Mouse (Mus musculus): ENCODE data around the gene Rhof. TPM values are rescaled to one million over a fixed set of nuclear protein-coding genes. Genes with fewer than 3 reads are reported as not detected.

The Rhof gene
- polyA plus RNA-seq, 1 experiment from 2014 or later = 16.7 TPM

DNA sequence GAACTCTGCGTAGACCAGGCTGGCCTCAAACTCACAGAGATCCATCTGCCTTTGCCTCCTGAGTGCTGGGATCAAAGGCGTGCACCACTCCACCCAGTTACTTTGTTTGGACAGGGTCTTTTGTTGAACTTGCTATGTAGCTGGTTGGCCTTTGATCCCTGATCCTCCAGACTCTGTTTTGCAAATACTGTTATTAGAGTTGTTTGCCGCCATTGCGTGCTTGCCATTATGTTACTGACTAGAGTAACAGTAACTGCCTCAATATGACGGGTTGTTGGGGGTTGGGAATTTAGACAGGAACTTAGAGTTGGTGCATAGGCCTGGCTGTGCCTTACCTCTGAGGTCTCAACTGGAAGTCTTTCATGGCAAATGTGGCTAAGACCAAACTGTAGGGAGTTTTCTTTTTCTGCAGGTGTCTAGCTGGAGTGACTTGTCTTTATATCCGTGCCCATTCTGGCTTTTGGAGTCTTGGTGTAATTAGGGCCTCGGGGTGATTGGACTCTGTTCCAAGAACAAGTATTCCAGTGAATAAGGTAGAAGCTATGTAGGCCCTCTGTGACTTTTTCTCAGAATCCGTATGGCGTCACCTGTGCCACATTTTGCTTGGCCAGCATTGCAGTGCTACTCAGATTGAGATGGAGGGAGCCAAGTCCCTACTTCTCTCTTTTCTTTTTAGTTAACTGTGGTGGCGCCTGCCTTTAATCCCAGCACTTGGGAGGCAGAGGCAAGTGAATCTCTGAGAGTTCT, 41.8 kb downstream of the Rhof start:
- H3K4me3 ChIP-seq = no peak overlapping the region
- no peak overlapping the region for H3K4me2 ChIP-seq
- WGBS = 85% methylated on average over 10 of the region's 10 CpGs
- no peaks in the 10 kb centered on the region for H3K27me3 ChIP-seq
- no peaks in the 10 kb centered on the region for H3K4me1 ChIP-seq (replicated peaks)
- H3K36me3 ChIP-seq = no peaks in the 10 kb centered on the region
- no peak overlapping the region for H3K9ac ChIP-seq
- no peak for ATAC-seq (ENCODE audit: low FRiP score, low read depth)
- H3K9me3 ChIP-seq = no peaks in the 10 kb centered on the region
- H3K27ac ChIP-seq (replicated peaks) = no peak overlapping the region

DNA sequence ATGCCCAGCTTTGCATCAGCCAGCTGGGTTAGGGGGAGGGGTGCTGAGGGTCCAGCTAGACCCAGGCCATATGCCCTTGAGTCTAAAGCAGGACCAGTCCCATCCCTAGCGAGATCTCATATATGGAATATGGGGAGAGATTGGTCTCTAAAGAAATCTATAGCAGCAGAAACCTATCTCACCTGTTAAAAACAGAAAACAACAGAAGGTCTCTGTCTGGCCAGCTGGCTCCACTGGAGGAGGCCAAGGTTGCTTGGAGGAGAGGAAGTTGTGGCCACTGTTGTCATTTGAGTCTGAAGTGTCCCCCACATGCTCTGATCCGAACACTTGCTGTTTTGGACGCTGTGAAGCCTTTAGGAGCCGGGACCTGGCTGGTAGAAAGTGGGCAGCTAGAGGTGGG, 43.7 kb downstream of the Rhof start:
- H3K4me3 ChIP-seq = no peak overlapping the region
- no peak for ATAC-seq (ENCODE audit: low FRiP score, low read depth)
- H3K9me3 ChIP-seq = no peaks in the 10 kb centered on the region
- H3K27me3 ChIP-seq = no peaks in the 10 kb centered on the region
- H3K9ac ChIP-seq = no peak overlapping the region
- no peak overlapping the region for H3K27ac ChIP-seq (replicated peaks)
- H3K36me3 ChIP-seq = no peaks in the 10 kb centered on the region
- H3K4me2 ChIP-seq = no peak overlapping the region
- no peaks in the 10 kb centered on the region for H3K4me1 ChIP-seq (replicated peaks)
- WGBS = 92% methylated on average over 4 of the region's 4 CpGs

DNA sequence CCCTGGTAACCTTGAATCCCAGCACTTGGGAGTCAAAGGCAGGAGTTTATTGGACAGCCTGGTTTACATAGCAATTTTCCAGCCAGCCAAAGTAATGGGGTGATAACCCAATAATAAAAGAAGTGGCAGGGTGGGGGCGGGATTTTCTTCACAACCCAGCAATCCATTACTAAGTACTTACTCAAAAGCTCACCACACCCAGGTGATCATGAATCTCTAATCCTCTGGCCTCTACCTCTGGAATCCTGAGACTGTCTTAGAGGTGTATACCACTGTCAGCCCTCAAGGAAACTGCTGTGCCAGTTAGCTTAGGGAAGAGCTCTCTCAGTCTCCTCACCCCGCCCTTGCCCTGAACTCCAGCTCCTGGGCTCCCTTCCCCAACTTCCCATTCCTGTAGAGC, 46.0 kb downstream of the Rhof start:
- H3K4me2 ChIP-seq = no peak overlapping the region
- 82% methylated on average over 2 of the region's 2 CpGs for WGBS
- no peak for ATAC-seq (ENCODE audit: low FRiP score, low read depth)
- no peaks in the 10 kb centered on the region for H3K36me3 ChIP-seq
- no peaks in the 10 kb centered on the region for H3K4me1 ChIP-seq (replicated peaks)
- no peak overlapping the region for H3K4me3 ChIP-seq
- H3K27ac ChIP-seq (replicated peaks) = no peak overlapping the region
- H3K9me3 ChIP-seq = no peaks in the 10 kb centered on the region
- H3K9ac ChIP-seq = no peak overlapping the region
- H3K27me3 ChIP-seq = no peaks in the 10 kb centered on the region

GRCm38 (mm10) chr5:123083340-123084050, 49.0 kb downstream of the Rhof start:
- Histone ChIP-seq H3K27ac (replicated peaks) (no peak overlapping the region), H3K9me3 (no peaks in the 10 kb centered on the region), H3K36me3 (no peaks in the 10 kb centered on the region), H3K9ac (no peak overlapping the region), H3K4me2 (no peak overlapping the region), H3K4me3 (no peak overlapping the region), H3K27me3 (no peaks in the 10 kb centered on the region), H3K4me1 (replicated peaks) (peaks cover 5% of the 10 kb centered on the region; the same call in 1 of the 2 replicates)
- 70% methylated on average over 13 of the region's 13 CpGs for WGBS
- no peak for ATAC-seq (ENCODE audit: low FRiP score, low read depth)

- no peaks in the 10 kb centered on the region for H3K36me3 ChIP-seq
- WGBS = 97% methylated on average over 12 of the region's 13 CpGs
Measured at GRCm38 (mm10) chr5:123080510-123080909, 52.0 kb downstream of the Rhof start.

DNA sequence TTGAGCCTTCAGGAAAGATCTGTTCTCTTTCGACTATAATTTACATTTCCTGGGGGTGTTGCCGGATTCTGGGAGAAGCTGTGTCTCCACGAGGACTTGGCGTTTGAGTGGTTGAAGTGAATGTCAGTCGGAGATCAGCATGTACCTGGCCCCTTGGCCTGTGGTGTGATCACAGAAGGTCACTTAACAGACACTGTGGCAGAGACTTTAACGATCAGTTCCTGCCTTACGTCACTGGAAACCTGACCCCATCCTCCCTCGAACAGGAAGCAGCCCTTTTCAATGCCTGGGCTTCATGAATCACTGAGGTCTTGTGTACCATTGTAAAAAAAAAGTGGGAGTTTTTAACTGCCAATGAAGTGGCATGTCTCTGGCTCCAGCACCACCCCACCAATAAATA, 52.5 kb downstream of the Rhof start:
- Histone ChIP-seq H3K36me3 (no peaks in the 10 kb centered on the region), H3K9ac (no peak overlapping the region), H3K4me2 (no peak overlapping the region), H3K27ac (replicated peaks) (no peak overlapping the region), H3K9me3 (no peaks in the 10 kb centered on the region), H3K27me3 (no peaks in the 10 kb centered on the region), H3K4me1 (replicated peaks) (peaks cover 32% of the 10 kb centered on the region), H3K4me3 (no peak overlapping the region)
- WGBS = 86% methylated on average over 8 of the region's 8 CpGs
- ATAC-seq (ENCODE audit: low FRiP score, low read depth) = no peak

More at GRCm38 (mm10) chr5:123080510-123080909, 52.0 kb downstream of the Rhof start:
- H3K4me2 ChIP-seq = no peak overlapping the region
- H3K4me1 ChIP-seq (replicated peaks) = peaks cover 28% of the 10 kb centered on the region
- ATAC-seq (ENCODE audit: low FRiP score, low read depth) = no peak
- no peak overlapping the region for H3K4me3 ChIP-seq
- no peak overlapping the region for H3K27ac ChIP-seq (replicated peaks)
- no peaks in the 10 kb centered on the region for H3K9me3 ChIP-seq
- no peak overlapping the region for H3K9ac ChIP-seq
- no peaks in the 10 kb centered on the region for H3K27me3 ChIP-seq

DNA sequence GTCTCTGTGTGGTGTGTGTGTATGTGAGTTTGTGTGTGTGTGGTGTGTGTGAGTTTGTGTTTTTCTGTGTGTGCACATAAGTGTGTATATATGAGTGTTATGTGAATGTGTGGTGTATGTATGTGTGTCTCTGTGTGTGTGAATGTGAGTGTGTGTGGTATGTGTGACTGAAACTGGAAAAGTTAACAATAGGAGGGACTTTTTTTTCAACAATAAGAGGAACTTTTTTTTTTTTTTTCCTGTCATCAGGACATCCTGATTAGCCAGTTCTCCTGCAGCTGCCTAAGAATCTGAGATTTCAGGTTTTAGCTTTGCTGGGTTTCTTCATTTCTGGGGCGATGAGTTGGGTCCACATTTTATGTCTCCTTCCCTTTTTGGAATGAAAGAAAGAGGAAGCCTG, 52.9 kb downstream of the Rhof start:
- WGBS = 96% methylated on average over 1 of the region's 1 CpGs
- no peak overlapping the region for H3K4me2 ChIP-seq

DNA sequence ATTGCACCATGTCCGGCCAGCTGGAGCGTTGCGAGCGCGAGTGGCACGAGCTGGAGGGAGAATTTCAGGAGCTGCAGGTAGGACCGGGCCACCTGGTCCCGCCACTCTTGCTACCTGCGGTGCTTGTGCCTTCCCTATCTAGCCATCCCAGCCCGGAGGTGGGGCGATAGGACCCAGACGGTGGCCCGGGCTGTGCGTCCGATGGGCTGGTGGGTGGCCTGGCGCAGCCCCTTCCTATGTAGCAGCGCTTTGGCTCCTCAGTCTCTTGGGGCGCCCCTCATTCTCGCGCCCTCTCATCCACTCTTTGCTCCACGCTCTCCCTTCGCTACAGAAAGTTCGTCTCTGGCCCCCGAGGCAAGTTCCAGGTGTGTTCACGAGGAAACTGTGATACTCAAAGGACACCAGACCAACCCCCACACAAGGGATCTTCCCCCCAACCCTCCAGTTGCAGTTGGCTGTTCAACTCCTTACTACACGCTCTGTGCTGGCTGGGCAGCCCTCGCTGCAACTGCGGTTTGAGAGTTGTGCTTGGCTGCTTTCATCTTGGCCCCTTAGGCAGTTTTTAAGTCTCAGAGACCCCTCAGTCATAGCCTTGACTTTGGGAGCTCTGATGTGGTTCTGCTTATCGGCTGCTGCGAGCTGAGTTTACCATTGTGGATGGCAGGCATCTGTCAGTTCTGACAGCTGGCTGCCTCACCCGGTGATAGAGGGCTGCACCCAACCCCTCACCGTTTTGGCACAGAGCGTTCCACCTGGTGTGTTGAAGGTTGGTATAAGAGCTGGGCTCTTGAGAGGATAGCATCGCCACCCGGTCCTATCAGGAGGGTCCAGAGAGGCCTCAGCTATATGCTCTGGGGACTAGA, 55.8 kb downstream of the Rhof start:
- Histone ChIP-seq H3K27me3 (no peaks in the 10 kb centered on the region), H3K36me3 (no peaks in the 10 kb centered on the region), H3K4me1 (replicated peaks) (peaks cover 33% of the 10 kb centered on the region), H3K4me3 (peak overlapping the region; percentile 80), H3K9me3 (no peaks in the 10 kb centered on the region), H3K4me2 (peak overlapping the region; percentile 93), H3K9ac (peak overlapping the region; percentile 83), H3K27ac (replicated peaks) (peak overlapping the region; percentile 77)
- 4% methylated on average over 35 of the region's 35 CpGs for WGBS
- peak; percentile 93 for ATAC-seq (ENCODE audit: low FRiP score, low read depth)

More for the DNA sequence above, 52.9 kb downstream of the Rhof start:
- no peak overlapping the region for H3K9ac ChIP-seq
- H3K36me3 ChIP-seq = no peaks in the 10 kb centered on the region
- no peaks in the 10 kb centered on the region for H3K27me3 ChIP-seq
- no peak overlapping the region for H3K27ac ChIP-seq (replicated peaks)
- peaks cover 33% of the 10 kb centered on the region for H3K4me1 ChIP-seq (replicated peaks)
- ATAC-seq (ENCODE audit: low FRiP score, low read depth) = no peak
- H3K4me3 ChIP-seq = no peak overlapping the region
- no peaks in the 10 kb centered on the region for H3K9me3 ChIP-seq

DNA sequence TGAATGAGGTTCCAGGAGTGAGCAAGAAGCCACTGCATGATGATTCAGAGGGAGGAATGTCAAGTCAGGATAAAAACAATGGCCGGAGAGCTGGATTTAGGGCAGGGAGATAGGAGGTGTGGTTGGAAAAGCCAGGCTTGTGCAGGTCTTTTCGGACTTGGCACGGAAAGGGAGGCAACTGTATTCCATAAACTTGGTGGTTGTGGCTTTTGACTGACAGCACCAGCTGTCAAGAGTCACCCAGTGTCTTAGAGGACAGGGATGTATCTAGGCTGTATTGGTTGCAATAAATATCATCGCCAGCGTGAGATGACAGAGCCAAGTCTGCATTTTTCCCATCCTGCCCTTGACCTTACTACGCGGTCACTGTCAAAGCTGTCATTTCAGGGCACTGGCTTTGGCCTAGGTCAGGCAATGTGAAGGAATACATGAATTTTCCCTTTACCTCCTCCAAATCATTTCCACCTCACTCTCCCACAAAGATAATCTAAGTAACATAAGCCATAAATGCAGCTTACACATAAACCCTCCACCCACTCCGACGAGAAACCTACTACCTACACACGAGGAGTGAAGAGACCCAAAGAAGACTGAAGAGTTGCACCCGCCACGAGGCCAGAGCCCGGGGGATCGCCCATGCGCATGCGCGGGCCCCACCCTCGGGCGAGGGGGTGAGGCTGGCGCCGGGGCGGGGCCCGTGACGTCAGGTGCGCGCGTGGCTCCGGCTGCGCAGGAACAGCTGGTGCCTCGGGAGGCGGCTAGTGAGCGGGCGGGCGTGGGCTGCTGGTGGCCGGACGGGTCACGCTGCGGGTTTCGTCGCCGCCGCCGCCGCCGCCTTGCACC, 56.7 kb downstream of the Rhof start:
- Histone ChIP-seq H3K9me3 (no peaks in the 10 kb centered on the region), H3K4me2 (peak overlapping the region; percentile 93), H3K4me1 (replicated peaks) (peaks cover 33% of the 10 kb centered on the region), H3K9ac (peak overlapping the region; percentile 83), H3K27ac (replicated peaks) (peak overlapping the region; percentile 77), H3K36me3 (no peaks in the 10 kb centered on the region), H3K4me3 (peak overlapping the region; percentile 80), H3K27me3 (no peaks in the 10 kb centered on the region)
- 8% methylated on average over 44 of the region's 45 CpGs for WGBS
- ATAC-seq (ENCODE audit: low FRiP score, low read depth) = peak; percentile 95

- H3K9ac ChIP-seq = no peak overlapping the region
- H3K27me3 ChIP-seq = no peaks in the 10 kb centered on the region
- no peak overlapping the region for H3K4me3 ChIP-seq
- no peak overlapping the region for H3K4me2 ChIP-seq
- H3K36me3 ChIP-seq = no peaks in the 10 kb centered on the region
- H3K27ac ChIP-seq (replicated peaks) = no peak overlapping the region
- ATAC-seq (ENCODE audit: low FRiP score, low read depth) = no peak
- 0 out of 2 replicates have a peak, but pooled peaks cover 3% of the 10 kb centered on the region for H3K4me1 ChIP-seq (replicated peaks)
- no peaks in the 10 kb centered on the region for H3K9me3 ChIP-seq
- WGBS = 98% methylated on average over 2 of the region's 2 CpGs
Measured at GRCm38 (mm10) chr5:123068714-123069113, 63.8 kb downstream of the Rhof start.

GRCm38 (mm10) chr5:123068115-123068514, 64.4 kb downstream of the Rhof start, which contains the start of gene Tmem120b:
Gene Tmem120b (plus strand): TSS chr5:123068415.
- Histone ChIP-seq H3K4me3 (no peak within 1 kb of the TSS), H3K9me3 (no peaks in the 10 kb centered on the region), H3K9ac (no peak within 1 kb of the TSS), H3K36me3 (no peaks in the 10 kb centered on the region), H3K27me3 (no peaks in the 10 kb centered on the region), H3K4me1 (replicated peaks) (0 out of 2 replicates have a peak, but pooled peaks cover 3% of the 10 kb centered on the region), H3K27ac (replicated peaks) (no peak within 1 kb of the TSS), H3K4me2 (no peak within 1 kb of the TSS)
- no peak for ATAC-seq (ENCODE audit: low FRiP score, low read depth)
- WGBS = 89% methylated on average over 12 of the region's 12 CpGs
